Mouse (Mus musculus): ENCODE measurements around the gene Dbt. TPM values are rescaled to one million over a fixed set of nuclear protein-coding genes. Genes with fewer than 3 reads are reported as not detected.
A peak's percentile ranks its signal among the peaks of the same experiment; 100 is the strongest.

Dbt gene
- 13.2 and 14.8 TPM in 2 replicates for polyA plus RNA-seq (2014; fragmentation: Nextera tagmentation; extraction: Ambion mirVana)

GRCm38 (mm10) chr3:116512904-116513716 lies at the start of gene Dbt:
Gene Dbt, plus strand, starts transcription at chr3:116513070.
- Histone ChIP-seq H3K9me3 (ENCODE audit: control insufficient read depth, low read length) (no peaks in the 10 kb centered on the region), H3K4me2 (ENCODE audit: low read depth, severe bottlenecking) (peak within 1 kb of the TSS; percentile 65), H3K4me3 (ENCODE audit: low read depth, low read length) (peak within 1 kb of the TSS; percentile 65), H3K9ac (ENCODE audit: low read length) (peak within 1 kb of the TSS; percentile 67), H3K4me1 (ENCODE audit: control insufficient read depth, insufficient read depth, low read length) (peaks cover 7% of the 10 kb centered on the region; the same call in 1 of the 2 replicates), H3K36me3 (ENCODE audit: control insufficient read depth, insufficient read depth, low read length) (no peaks in the 10 kb centered on the region), H3K27ac (replicated peaks; ENCODE audit: low read depth, low read length) (no peak within 1 kb of the TSS), H3K27me3 (ENCODE audit: control insufficient read depth, insufficient read depth, low read length) (no peaks in the 10 kb centered on the region)
- 2% methylated on average over 36 of the region's 36 CpGs for WGBS
- ATAC-seq (ENCODE audit: insufficient number of reproducible peaks, low FRiP score, low TSS enrichment, low read depth) (peak; percentile 96), DNase-seq (ENCODE audit: low spot score) (peak; percentile 91)

DNA sequence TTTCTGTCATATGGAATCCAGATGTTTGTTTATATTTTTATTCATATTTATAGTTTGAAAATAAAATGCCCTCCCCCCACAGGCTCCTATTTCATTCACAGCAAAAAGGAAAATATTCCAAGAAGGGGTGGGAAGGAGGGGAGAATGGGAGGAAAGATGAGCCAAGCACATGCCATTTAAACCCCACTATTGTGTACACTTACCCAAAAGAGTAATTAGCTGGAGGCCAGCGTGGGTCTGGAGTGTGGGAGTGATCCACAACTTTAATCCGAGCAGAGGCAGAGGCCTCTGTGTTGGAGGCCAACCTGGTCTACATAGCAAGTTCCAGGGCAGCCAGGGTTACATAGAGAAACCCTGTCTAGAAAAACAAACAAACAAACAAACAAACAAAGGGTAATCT lies 48.6 kb upstream of the Dbt start:
- ATAC-seq (ENCODE audit: insufficient number of reproducible peaks, low FRiP score, low TSS enrichment, low read depth) (no peak), DNase-seq (ENCODE audit: low spot score) (no peak)
- WGBS = 52% methylated on average over 2 of the region's 2 CpGs
- Histone ChIP-seq H3K9ac (ENCODE audit: low read length) (no peak overlapping the region), H3K27me3 (ENCODE audit: control insufficient read depth, insufficient read depth, low read length) (no peaks in the 10 kb centered on the region), H3K4me1 (ENCODE audit: control insufficient read depth, insufficient read depth, low read length) (no peaks in the 10 kb centered on the region), H3K27ac (replicated peaks; ENCODE audit: low read depth, low read length) (no peak overlapping the region), H3K4me3 (ENCODE audit: low read depth, low read length) (no peak overlapping the region), H3K4me2 (ENCODE audit: low read depth, severe bottlenecking) (no peak overlapping the region), H3K36me3 (ENCODE audit: control insufficient read depth, insufficient read depth, low read length) (no peaks in the 10 kb centered on the region), H3K9me3 (ENCODE audit: control insufficient read depth, low read length) (no peaks in the 10 kb centered on the region)

GRCm38 (mm10) chr3:116465709-116466108 lies 47.2 kb upstream of the Dbt start:
- no peaks in the 10 kb centered on the region for H3K27me3 ChIP-seq (ENCODE audit: control insufficient read depth, insufficient read depth, low read length)
- ATAC-seq (ENCODE audit: insufficient number of reproducible peaks, low FRiP score, low TSS enrichment, low read depth) = no peak
- 94% methylated on average over 12 of the region's 12 CpGs for WGBS

DNA sequence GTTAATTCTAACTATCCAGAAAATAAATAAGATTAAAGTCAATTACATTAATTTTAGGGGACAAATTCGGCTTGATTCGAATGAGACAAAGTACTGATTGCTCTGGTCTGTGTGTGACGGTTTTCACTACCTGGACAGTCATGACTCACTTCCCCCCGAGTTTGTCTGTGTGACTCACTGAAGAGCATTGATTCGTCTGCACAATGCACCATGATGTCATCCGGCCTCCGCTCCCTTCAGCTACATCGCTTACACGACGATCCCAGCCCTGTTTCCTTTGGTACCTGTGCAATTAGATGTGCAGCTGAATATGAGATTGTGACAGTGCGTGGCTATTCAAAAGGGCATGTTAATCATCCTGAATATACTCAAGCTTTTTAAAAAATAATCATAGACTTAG lies 38.3 kb upstream of the Dbt start:
- ATAC-seq (ENCODE audit: insufficient number of reproducible peaks, low FRiP score, low TSS enrichment, low read depth) (no peak), DNase-seq (ENCODE audit: low spot score) (no peak)
- WGBS = 89% methylated on average over 11 of the region's 11 CpGs
- Histone ChIP-seq H3K36me3 (ENCODE audit: control insufficient read depth, insufficient read depth, low read length) (no peaks in the 10 kb centered on the region), H3K27me3 (ENCODE audit: control insufficient read depth, insufficient read depth, low read length) (no peaks in the 10 kb centered on the region), H3K4me3 (ENCODE audit: low read depth, low read length) (no peak overlapping the region), H3K4me1 (ENCODE audit: control insufficient read depth, insufficient read depth, low read length) (no peaks in the 10 kb centered on the region), H3K9ac (ENCODE audit: low read length) (no peak overlapping the region), H3K27ac (replicated peaks; ENCODE audit: low read depth, low read length) (no peak overlapping the region), H3K4me2 (ENCODE audit: low read depth, severe bottlenecking) (no peak overlapping the region), H3K9me3 (ENCODE audit: control insufficient read depth, low read length) (no peaks in the 10 kb centered on the region)

More at GRCm38 (mm10) chr3:116465709-116466108, 47.2 kb upstream of the Dbt start:
- H3K4me1 ChIP-seq (ENCODE audit: control insufficient read depth, insufficient read depth, low read length) = no peaks in the 10 kb centered on the region
- H3K4me2 ChIP-seq (ENCODE audit: low read depth, severe bottlenecking) = no peak overlapping the region
- H3K9ac ChIP-seq (ENCODE audit: low read length) = no peak overlapping the region
- no peaks in the 10 kb centered on the region for H3K36me3 ChIP-seq (ENCODE audit: control insufficient read depth, insufficient read depth, low read length)
- H3K4me3 ChIP-seq (ENCODE audit: low read depth, low read length) = no peak overlapping the region
- no peak overlapping the region for H3K27ac ChIP-seq (replicated peaks; ENCODE audit: low read depth, low read length)
- DNase-seq (ENCODE audit: low spot score) = no peak
- H3K9me3 ChIP-seq (ENCODE audit: control insufficient read depth, low read length) = no peaks in the 10 kb centered on the region

GRCm38 (mm10) chr3:116476686-116477298 lies 36.1 kb upstream of the Dbt start:
- no peaks in the 10 kb centered on the region for H3K36me3 ChIP-seq (ENCODE audit: control insufficient read depth, insufficient read depth, low read length)
- DNase-seq (ENCODE audit: low spot score) (no peak), ATAC-seq (ENCODE audit: insufficient number of reproducible peaks, low FRiP score, low TSS enrichment, low read depth) (no peak)
- H3K4me2 ChIP-seq (ENCODE audit: low read depth, severe bottlenecking) = no peak overlapping the region
- no peaks in the 10 kb centered on the region for H3K27me3 ChIP-seq (ENCODE audit: control insufficient read depth, insufficient read depth, low read length)
- H3K9me3 ChIP-seq (ENCODE audit: control insufficient read depth, low read length) = no peaks in the 10 kb centered on the region
- H3K4me1 ChIP-seq (ENCODE audit: control insufficient read depth, insufficient read depth, low read length) = no peaks in the 10 kb centered on the region
- no peak overlapping the region for H3K9ac ChIP-seq (ENCODE audit: low read length)
- no peak overlapping the region for H3K4me3 ChIP-seq (ENCODE audit: low read depth, low read length)
- 69% methylated on average over 5 of the region's 5 CpGs for WGBS
- H3K27ac ChIP-seq (replicated peaks; ENCODE audit: low read depth, low read length) = no peak overlapping the region

DNA sequence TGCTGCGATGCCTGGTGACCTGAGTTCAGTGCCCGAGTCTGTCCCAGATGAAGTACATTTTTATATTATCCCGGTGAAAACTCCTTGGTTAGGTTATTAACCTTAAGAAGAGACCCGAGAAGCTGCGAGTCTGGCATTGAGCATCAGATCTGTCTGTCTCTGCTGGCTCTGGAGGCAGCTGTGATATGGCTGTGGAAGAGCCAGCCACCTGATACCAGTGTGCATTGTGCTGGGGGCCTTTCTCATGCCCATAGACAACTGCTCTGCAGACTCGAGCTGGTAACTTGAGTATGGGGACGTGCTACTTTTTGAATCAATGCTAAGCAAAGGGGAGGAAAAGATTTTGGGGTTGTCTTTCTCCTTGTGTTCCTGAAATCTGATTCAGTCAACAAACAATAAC lies 35.5 kb upstream of the Dbt start:
- H3K36me3 ChIP-seq (ENCODE audit: control insufficient read depth, insufficient read depth, low read length) = no peaks in the 10 kb centered on the region
- H3K27me3 ChIP-seq (ENCODE audit: control insufficient read depth, insufficient read depth, low read length) = no peaks in the 10 kb centered on the region
- 85% methylated on average over 7 of the region's 7 CpGs for WGBS
- DNase-seq (ENCODE audit: low spot score) (no peak), ATAC-seq (ENCODE audit: insufficient number of reproducible peaks, low FRiP score, low TSS enrichment, low read depth) (no peak)
- no peak overlapping the region for H3K9ac ChIP-seq (ENCODE audit: low read length)
- H3K4me3 ChIP-seq (ENCODE audit: low read depth, low read length) = no peak overlapping the region
- no peaks in the 10 kb centered on the region for H3K4me1 ChIP-seq (ENCODE audit: control insufficient read depth, insufficient read depth, low read length)
- H3K4me2 ChIP-seq (ENCODE audit: low read depth, severe bottlenecking) = no peak overlapping the region
- H3K27ac ChIP-seq (replicated peaks; ENCODE audit: low read depth, low read length) = no peak overlapping the region
- no peaks in the 10 kb centered on the region for H3K9me3 ChIP-seq (ENCODE audit: control insufficient read depth, low read length)

DNA sequence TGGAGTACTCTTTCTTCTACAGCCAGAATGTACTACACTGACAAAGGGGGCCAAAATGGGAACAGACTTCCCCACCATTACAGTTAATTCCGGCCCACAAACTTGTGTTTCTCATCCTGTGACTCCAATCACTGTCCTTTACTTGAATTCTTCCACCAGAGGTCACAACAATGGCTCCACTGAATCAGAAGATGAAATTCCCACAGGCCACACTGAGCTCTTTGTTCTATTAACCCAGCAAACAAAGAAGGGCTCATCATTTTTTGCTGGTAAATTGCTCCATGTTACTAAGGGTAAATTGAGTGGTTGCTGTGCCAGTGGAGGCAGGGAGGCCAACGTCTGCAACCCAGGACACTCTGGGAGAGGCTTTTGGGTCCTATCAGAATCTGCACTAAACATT lies 32.8 kb upstream of the Dbt start:
- no peak for ATAC-seq (ENCODE audit: insufficient number of reproducible peaks, low FRiP score, low TSS enrichment, low read depth)
- Histone ChIP-seq H3K9ac (ENCODE audit: low read length) (no peak overlapping the region), H3K4me3 (ENCODE audit: low read depth, low read length) (no peak overlapping the region), H3K27me3 (ENCODE audit: control insufficient read depth, insufficient read depth, low read length) (no peaks in the 10 kb centered on the region), H3K4me1 (ENCODE audit: control insufficient read depth, insufficient read depth, low read length) (no peaks in the 10 kb centered on the region), H3K4me2 (ENCODE audit: low read depth, severe bottlenecking) (no peak overlapping the region), H3K27ac (replicated peaks; ENCODE audit: low read depth, low read length) (no peak overlapping the region), H3K36me3 (ENCODE audit: control insufficient read depth, insufficient read depth, low read length) (no peaks in the 10 kb centered on the region), H3K9me3 (ENCODE audit: control insufficient read depth, low read length) (no peaks in the 10 kb centered on the region)
- WGBS = 87% methylated on average over 2 of the region's 2 CpGs
- DNase-seq (ENCODE audit: low spot score) = no peak

- Histone ChIP-seq H3K9me3 (ENCODE audit: control insufficient read depth, low read length) (no peaks in the 10 kb centered on the region), H3K4me2 (ENCODE audit: low read depth, severe bottlenecking) (no peak overlapping the region), H3K36me3 (ENCODE audit: control insufficient read depth, insufficient read depth, low read length) (no peaks in the 10 kb centered on the region), H3K27me3 (ENCODE audit: control insufficient read depth, insufficient read depth, low read length) (no peaks in the 10 kb centered on the region), H3K4me3 (ENCODE audit: low read depth, low read length) (no peak overlapping the region), H3K4me1 (ENCODE audit: control insufficient read depth, insufficient read depth, low read length) (no peaks in the 10 kb centered on the region), H3K27ac (replicated peaks; ENCODE audit: low read depth, low read length) (no peak overlapping the region), H3K9ac (ENCODE audit: low read length) (no peak overlapping the region)
- 50% methylated on average over 5 of the region's 5 CpGs for WGBS
- DNase-seq (ENCODE audit: low spot score) = no peak
- ATAC-seq (ENCODE audit: insufficient number of reproducible peaks, low FRiP score, low TSS enrichment, low read depth) = no peak
These were observed 31.9 kb upstream of the Dbt start for GRCm38 (mm10) chr3:116480937-116481336.
